Mouse (Mus musculus) neural tube, embryonic 12.5 days (tissue): ENCODE results near the gene Zfp420. TPM values are rescaled to one million over a fixed set of nuclear protein-coding genes. Genes with fewer than 3 reads are reported as not detected.

ENCODE experiments used
- ATAC-seq: fragments of 200-750 bp; cut with Nextera tagmentation; 2 replicates; pipeline ENCODE4 v1.8.0; 2017; ENCODE audit warnings: low read depth, mild to moderate bottlenecking, moderate TSS enrichment, moderate library complexity; ENCODE audit not compliant: low FRiP score
- H3K27ac ChIP-seq: fragments of 300-500 bp; sonication (generic); 2 replicates; pipeline ENCODE4 v1.5.1; 2016
- H3K27me3 ChIP-seq: fragments of 300-500 bp; sonication (generic); replicated peaks from 2 replicates; pipeline ENCODE4 v1.6.1; 2016; ENCODE audit warnings: mild to moderate bottlenecking
- H3K36me3 ChIP-seq: fragments of 300-500 bp; sonication (generic); 2 replicates; pipeline ENCODE4 v1.6.1; 2016; ENCODE audit warnings: mild to moderate bottlenecking
- H3K4me1 ChIP-seq: fragments of 300-500 bp; sonication (generic); 2 replicates; pipeline ENCODE4 v1.6.1; 2016
- H3K4me2 ChIP-seq: fragments of 300-500 bp; sonication (generic); replicated peaks from 2 replicates; pipeline ENCODE4 v1.6.1; 2016; ENCODE audit warnings: mild to moderate bottlenecking
- H3K4me3 ChIP-seq: fragments of 300-500 bp; sonication (generic); 2 replicates; pipeline ENCODE4 v1.5.1; 2016
- H3K9ac ChIP-seq: fragments of 300-500 bp; sonication (generic); 2 replicates; pipeline ENCODE4 v1.6.1; 2016; ENCODE audit warnings: mild to moderate bottlenecking
- H3K9me3 ChIP-seq: fragments of 300-500 bp; sonication (generic); 2 replicates; pipeline ENCODE4 v1.6.1; 2016; ENCODE audit warnings: mild to moderate bottlenecking
- WGBS: fragments of 180-500 bp; shearing (Covaris S2); methylation state at CpG from one replicate; pipeline ENCODE4 v1.1.7; 2016; 5-methylcytosine and 5-hydroxymethylcytosine counted together
- polyA plus RNA-seq: library from polyadenylated mRNA; unstranded; fragments of >200 nt; fragmentation: Nextera tagmentation; extraction: Ambion mirVana; gene quantifications from 2 replicates; pipeline ENCODE4 v1.2.1, GENCODE M21; 2016

Gene Zfp420
- polyA plus RNA-seq, result 12.7 and 13.9 TPM in 2 replicates

GRCm38 (mm10) chr7:29859532-29860517 lies at the start of gene Zfp420:
Gene Zfp420, plus strand, starts transcription at chr7:29859979.
- Histone ChIP-seq H3K9me3 (no peaks in the 10 kb centered on the region), H3K4me1 (peaks cover 6% of the 10 kb centered on the region; the same call in 1 of the 2 replicates), H3K4me3 (peak within 1 kb of the TSS; percentile 59), H3K27me3 (no peaks in the 10 kb centered on the region), H3K9ac (peak within 1 kb of the TSS; percentile 58), H3K27ac (0 out of 2 replicates have a peak within 1 kb of the TSS, but pooled peaks have one; percentile 13), H3K4me2 (peak within 1 kb of the TSS; percentile 75), H3K36me3 (no peaks in the 10 kb centered on the region; the same call in 1 of the 2 replicates)
- ATAC-seq, result peak; percentile 98
- WGBS, result 7% methylated on average over 32 of the region's 32 CpGs

- Histone ChIP-seq H3K9ac (no peak overlapping the region), H3K36me3 (peaks cover 3% of the 10 kb centered on the region), H3K4me2 (no peak overlapping the region), H3K9me3 (no peaks in the 10 kb centered on the region), H3K4me3 (no peak overlapping the region), H3K27ac (no peak overlapping the region), H3K4me1 (peaks cover 17% of the 10 kb centered on the region), H3K27me3 (no peaks in the 10 kb centered on the region)
- ATAC-seq, result no peak
- 89% methylated on average over 1 of the region's 1 CpGs for WGBS
These were observed 47.5 kb upstream of the Zfp420 start for GRCm38 (mm10) chr7:29812244-29812643.

DNA sequence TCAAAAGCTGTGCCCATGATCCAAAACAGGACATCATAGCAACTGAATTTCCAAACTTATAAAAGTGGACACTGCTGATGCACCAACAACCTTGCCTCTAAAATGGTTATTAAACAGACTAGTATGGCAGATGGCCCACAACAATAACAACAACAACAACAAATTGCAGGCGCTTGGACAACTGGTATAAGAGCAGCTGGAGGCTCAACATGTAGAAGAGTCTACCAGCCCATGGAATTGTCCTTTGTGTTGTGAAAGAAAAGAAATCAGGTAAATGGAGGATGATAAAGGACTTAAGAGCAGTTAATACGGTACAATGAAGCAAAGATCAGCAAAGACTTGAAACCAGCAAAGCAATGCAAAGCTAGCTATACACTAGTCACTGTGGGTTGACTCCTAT lies 45.4 kb upstream of the Zfp420 start:
- 91% methylated on average over 2 of the region's 2 CpGs for WGBS
- H3K36me3 ChIP-seq, result peaks cover 3% of the 10 kb centered on the region
- H3K9ac ChIP-seq, result no peak overlapping the region
- ATAC-seq, result no peak
- H3K9me3 ChIP-seq, result no peaks in the 10 kb centered on the region
- no peak overlapping the region for H3K27ac ChIP-seq
- H3K4me2 ChIP-seq, result peak overlapping the region; percentile 80
- no peaks in the 10 kb centered on the region for H3K27me3 ChIP-seq
- H3K4me1 ChIP-seq, result peaks cover 21% of the 10 kb centered on the region
- no peak overlapping the region for H3K4me3 ChIP-seq

DNA sequence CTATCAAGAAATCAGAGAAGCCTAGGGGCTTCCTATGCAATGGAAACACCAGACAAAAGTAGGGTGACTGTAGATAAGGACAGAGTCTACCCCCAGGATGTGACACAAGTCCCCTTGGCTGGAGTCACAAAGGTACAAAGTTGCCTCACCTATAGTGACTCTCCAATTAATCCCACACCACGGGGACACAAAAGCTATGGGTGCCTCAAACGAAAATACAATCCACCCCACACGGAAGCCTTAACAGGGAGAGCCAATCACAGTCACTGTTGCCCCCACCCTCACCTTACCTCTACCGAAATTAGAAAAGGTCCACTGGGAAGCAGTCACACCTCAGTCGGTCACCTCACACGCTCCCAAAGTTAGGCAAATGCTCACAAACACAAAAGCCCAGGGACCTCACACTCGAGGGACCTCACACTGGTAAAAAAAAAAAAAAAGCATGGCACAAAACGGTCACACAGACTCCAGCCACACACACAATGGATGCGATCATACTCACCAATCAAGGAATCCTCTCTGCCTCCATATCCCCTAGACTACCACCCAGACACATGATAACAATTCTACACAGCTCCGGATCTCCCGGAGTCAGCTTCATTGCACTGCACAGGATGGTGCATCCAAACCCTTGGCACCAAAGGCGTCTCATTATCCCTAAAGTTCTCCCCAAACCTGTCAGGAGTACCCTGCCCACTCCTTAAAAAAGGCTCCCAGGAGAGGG lies 44.6 kb upstream of the Zfp420 start:
- Histone ChIP-seq H3K4me3 (peak overlapping the region; percentile 69), H3K4me2 (peak overlapping the region; percentile 80), H3K4me1 (peaks cover 24% of the 10 kb centered on the region), H3K36me3 (peaks cover 3% of the 10 kb centered on the region), H3K27ac (peak overlapping the region; percentile 46; the same call in 1 of the 2 replicates), H3K27me3 (no peaks in the 10 kb centered on the region), H3K9ac (peak overlapping the region; percentile 74), H3K9me3 (no peaks in the 10 kb centered on the region)
- ATAC-seq, result peak; percentile 60
- WGBS, result 4% methylated on average over 12 of the region's 12 CpGs

DNA sequence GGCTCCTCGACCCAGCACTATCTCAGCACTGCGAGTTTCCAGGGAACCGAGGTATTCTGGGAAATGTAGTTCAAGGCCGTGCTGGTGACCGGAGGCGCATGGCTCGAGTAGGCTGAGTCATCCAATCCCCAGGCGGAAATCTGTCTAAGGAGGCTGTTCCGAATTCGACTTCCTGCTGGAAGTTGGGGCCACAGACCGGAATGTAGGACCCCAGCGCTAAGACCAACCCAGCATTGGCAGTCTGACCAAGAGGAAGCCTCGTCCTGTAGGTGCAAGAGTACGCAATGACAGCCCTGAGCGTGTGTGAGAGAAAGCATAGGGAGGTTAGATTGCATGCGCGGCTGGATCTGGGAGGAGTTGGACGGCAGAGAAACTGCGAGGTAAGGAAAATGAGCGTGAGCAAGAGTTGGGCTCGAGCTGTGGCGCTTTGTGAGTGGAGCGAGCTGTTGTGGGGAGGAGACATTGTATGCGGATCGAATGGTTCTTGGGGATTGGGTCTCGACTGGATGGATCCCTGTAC lies 43.8 kb upstream of the Zfp420 start, which contains the start of gene Zfp790:
Zfp790 (plus strand) TSS at position 205 of the 520 bp plus-strand sequence.
- no peaks in the 10 kb centered on the region for H3K27me3 ChIP-seq
- peaks cover 3% of the 10 kb centered on the region for H3K36me3 ChIP-seq
- peak within 1 kb of the TSS; percentile 69 for H3K4me3 ChIP-seq
- H3K27ac ChIP-seq, result peak within 1 kb of the TSS; percentile 46; the same call in 1 of the 2 replicates
- no peaks in the 10 kb centered on the region for H3K9me3 ChIP-seq
- peaks cover 24% of the 10 kb centered on the region for H3K4me1 ChIP-seq
- H3K9ac ChIP-seq, result peak within 1 kb of the TSS; percentile 74
- under 1% methylated on average over 26 of the region's 26 CpGs for WGBS
- peak within 1 kb of the TSS; percentile 80 for H3K4me2 ChIP-seq
- peak; percentile 94 for ATAC-seq

DNA sequence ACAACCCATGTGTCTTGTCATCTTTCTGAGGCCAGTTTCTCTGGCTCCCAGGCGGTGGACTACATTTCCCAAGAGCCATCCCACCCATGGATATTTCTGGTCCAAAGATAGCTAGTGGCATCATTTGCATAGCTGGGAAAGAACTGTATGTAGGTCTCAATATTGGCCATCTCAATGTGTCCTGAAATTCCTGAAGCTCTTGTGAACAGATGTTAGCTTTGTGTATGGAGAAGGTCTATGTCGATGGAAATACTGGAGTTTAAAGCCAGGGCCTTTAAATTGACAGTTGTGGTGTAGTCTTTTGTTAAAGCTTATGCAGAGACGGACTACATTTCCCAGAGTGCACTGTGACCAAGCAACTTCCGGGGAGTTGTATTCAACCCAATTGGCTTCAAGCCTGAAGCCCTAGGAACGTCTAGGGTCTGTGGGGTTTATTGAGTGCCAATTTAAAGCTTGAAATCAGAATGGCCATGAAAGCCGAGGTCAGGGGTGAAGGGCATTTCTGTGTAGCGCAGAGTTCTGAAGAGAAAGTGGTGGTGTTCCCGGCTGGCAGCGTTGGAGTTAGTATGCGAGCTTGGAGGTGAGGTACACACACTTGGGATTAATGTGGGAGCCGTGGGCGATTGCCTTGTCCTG lies 41.0 kb upstream of the Zfp420 start:
- H3K9ac ChIP-seq, result peak overlapping the region; percentile 53
- no peak overlapping the region for H3K27ac ChIP-seq
- H3K4me2 ChIP-seq, result peak overlapping the region; percentile 80
- ATAC-seq, result peak; percentile 79
- H3K9me3 ChIP-seq, result no peaks in the 10 kb centered on the region
- WGBS, result 3% methylated on average over 12 of the region's 12 CpGs
- H3K36me3 ChIP-seq, result peaks cover 13% of the 10 kb centered on the region; the same call in 1 of the 2 replicates
- H3K27me3 ChIP-seq, result no peaks in the 10 kb centered on the region
- H3K4me3 ChIP-seq, result peak overlapping the region; percentile 60
- H3K4me1 ChIP-seq, result peaks cover 24% of the 10 kb centered on the region

DNA sequence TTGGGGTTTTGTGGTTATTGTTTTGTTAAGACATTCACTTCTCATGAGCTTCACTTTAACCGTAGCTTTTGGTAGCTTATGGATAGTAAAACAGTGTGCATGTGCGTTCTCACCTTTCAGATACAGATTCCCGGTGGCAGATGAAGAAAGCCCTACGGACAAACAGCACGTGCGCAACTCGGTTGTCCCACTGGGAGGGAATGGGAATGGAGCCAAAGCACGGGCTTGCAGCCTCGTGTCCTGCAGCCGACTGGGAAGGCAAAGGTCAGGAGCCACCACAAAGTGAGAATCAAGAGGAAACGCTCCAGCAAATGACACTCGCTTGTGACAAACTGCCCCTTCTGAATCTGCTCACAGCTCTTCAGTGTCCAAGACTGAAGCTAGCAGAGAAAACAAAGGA lies 31.8 kb upstream of the Zfp420 start:
- no peak for ATAC-seq
- H3K4me2 ChIP-seq, result no peak overlapping the region
- H3K9me3 ChIP-seq, result no peaks in the 10 kb centered on the region
- no peak overlapping the region for H3K27ac ChIP-seq
- H3K9ac ChIP-seq, result no peak overlapping the region
- H3K27me3 ChIP-seq, result no peaks in the 10 kb centered on the region
- WGBS, result 94% methylated on average over 12 of the region's 12 CpGs
- H3K4me3 ChIP-seq, result no peak overlapping the region
- no peaks in the 10 kb centered on the region for H3K4me1 ChIP-seq
- H3K36me3 ChIP-seq, result peaks cover 80% of the 10 kb centered on the region

DNA sequence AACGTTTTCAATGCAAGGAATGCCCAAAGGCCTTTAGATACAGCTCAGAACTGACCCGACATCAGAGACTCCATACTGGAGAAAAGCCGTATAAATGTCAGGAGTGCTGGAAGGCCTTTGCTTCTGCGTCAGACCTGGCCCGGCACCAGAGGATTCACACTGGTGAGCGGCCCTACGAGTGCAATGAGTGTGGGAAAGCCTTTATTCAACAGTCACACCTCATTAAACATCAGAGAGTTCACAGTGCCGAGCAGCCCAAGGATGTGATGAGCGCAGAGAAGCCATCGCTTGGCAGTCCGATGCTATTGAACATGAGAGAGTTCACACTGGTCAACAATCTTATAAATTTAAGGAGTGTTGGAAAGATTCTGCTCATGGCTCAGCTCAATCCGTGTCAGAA lies 30.0 kb upstream of the Zfp420 start:
- no peak for ATAC-seq
- H3K4me2 ChIP-seq, result no peak overlapping the region
- no peaks in the 10 kb centered on the region for H3K9me3 ChIP-seq
- no peak overlapping the region for H3K9ac ChIP-seq
- WGBS, result 74% methylated on average over 12 of the region's 12 CpGs
- no peaks in the 10 kb centered on the region for H3K27me3 ChIP-seq
- H3K36me3 ChIP-seq, result peaks cover 77% of the 10 kb centered on the region
- H3K4me3 ChIP-seq, result no peak overlapping the region
- no peaks in the 10 kb centered on the region for H3K4me1 ChIP-seq
- H3K27ac ChIP-seq, result no peak overlapping the region

GRCm38 (mm10) chr7:29836816-29837215 lies 23.0 kb upstream of the Zfp420 start:
- no peak for ATAC-seq
- Histone ChIP-seq H3K36me3 (peaks cover 23% of the 10 kb centered on the region), H3K4me3 (no peak overlapping the region), H3K9me3 (no peaks in the 10 kb centered on the region), H3K9ac (no peak overlapping the region), H3K4me1 (no peaks in the 10 kb centered on the region), H3K27ac (no peak overlapping the region), H3K4me2 (no peak overlapping the region), H3K27me3 (no peaks in the 10 kb centered on the region)
- WGBS, result 91% methylated on average over 1 of the region's 1 CpGs

DNA sequence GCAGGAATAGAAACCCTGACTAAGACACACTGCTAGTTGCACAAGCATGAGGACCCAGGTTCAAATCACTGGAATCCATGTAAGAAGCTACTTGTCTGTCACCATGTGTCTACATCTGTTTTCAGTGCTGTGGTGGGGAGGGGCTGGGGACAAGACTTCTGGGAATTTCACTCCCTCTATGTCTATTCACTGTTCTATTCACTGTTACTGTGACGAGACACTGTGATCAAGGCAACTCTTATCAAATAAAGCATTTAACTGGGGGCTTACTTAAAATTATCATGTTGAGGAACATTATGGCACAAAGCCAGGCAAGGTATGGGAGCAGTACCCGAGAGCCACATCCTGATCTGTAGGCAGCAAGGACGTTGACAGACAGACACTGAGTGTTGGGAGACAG lies 20.5 kb upstream of the Zfp420 start:
- ATAC-seq, result no peak
- Histone ChIP-seq H3K9ac (no peak overlapping the region), H3K9me3 (no peaks in the 10 kb centered on the region), H3K27ac (no peak overlapping the region), H3K36me3 (peaks cover 12% of the 10 kb centered on the region), H3K4me1 (no peaks in the 10 kb centered on the region), H3K4me3 (no peak overlapping the region), H3K4me2 (no peak overlapping the region), H3K27me3 (no peaks in the 10 kb centered on the region)
- WGBS, result 90% methylated on average over 3 of the region's 3 CpGs

DNA sequence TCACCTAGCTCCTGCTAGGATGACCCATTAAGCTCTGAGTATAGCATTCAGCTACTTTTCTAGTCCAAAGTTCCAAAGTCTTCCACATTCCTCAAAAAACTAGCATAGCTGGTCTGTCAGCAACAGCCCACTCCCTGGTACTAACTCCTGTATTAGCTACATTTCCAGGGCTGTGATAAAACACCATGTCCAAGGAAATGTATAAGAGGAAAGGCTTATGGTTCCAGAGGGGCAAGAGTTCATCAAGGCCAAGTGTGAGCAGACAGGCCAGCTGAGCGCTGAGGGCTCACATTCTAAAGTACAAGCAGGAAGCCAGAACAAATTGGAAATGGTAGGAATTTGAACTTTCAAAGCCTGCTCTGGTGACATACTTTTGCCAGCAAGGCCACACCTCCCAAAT lies 17.7 kb upstream of the Zfp420 start:
- no peak overlapping the region for H3K27ac ChIP-seq
- peaks cover 34% of the 10 kb centered on the region for H3K36me3 ChIP-seq
- H3K9me3 ChIP-seq, result no peaks in the 10 kb centered on the region
- no peak overlapping the region for H3K4me3 ChIP-seq
- no peak overlapping the region for H3K4me2 ChIP-seq
- no peaks in the 10 kb centered on the region for H3K27me3 ChIP-seq
- no peak for ATAC-seq
- no peak overlapping the region for H3K9ac ChIP-seq
- no peaks in the 10 kb centered on the region for H3K4me1 ChIP-seq
- WGBS, result 97% methylated on average over 1 of the region's 1 CpGs
